Mouse (Mus musculus) activated CD4-positive, CD25-positive, alpha-beta regulatory T cell, adult 4 months (primary cell): Measurements from ENCODE around the gene Mlana. TPM values are rescaled to one million over a fixed set of nuclear protein-coding genes. Genes with fewer than 3 reads are reported as not detected.

Experiments used
- polyA plus RNA-seq, 2 experiments: library from polyadenylated mRNA; unstranded; fragments of 100-300 nt; shearing (Covaris generic); gene quantifications; one replicate each; pipeline ENCODE4 v1.2.1; 2017

The Mlana gene
- polyA plus RNA-seq, 2 experiments from 2014 or later: not detected

Other genes with a start within 250 kb of the Mlana start
- gene Ric1, start 175.5 kb upstream of the Mlana start, polyA plus RNA-seq: 10 to 100 TPM in 1 of 2 experiments, 1 to 10 TPM in 1; 8.6 to 13.1 TPM
- gene Ermp1, start 49.4 kb upstream of the Mlana start, polyA plus RNA-seq: 10 to 100 TPM; 12.0 to 17.0 TPM
- 1 to 10 TPM; 6.5 to 7.5 TPM for gene 9930021J03Rik, start 108.2 kb downstream of the Mlana start, polyA plus RNA-seq
- gene Ranbp6, start 115.2 kb downstream of the Mlana start, polyA plus RNA-seq: 1 to 10 TPM; 8.4 to 8.7 TPM
- gene Il33, start 227.3 kb downstream of the Mlana start, polyA plus RNA-seq: not detected